Mouse (Mus musculus): ENCODE data around the gene Cmtm7.

Gene Cmtm7

GRCm38 (mm10) chr9:114781526-114782212 lies at the start of gene Cmtm7:
Gene Cmtm7 (minus strand): TSS chr9:114781856.
- DNase-seq = peak; percentile 79

- no peak for DNase-seq
Measured at GRCm38 (mm10) chr9:114830351-114830750, 48.7 kb upstream of the Cmtm7 start.

GRCm38 (mm10) chr9:114829669-114830068 lies 48.0 kb upstream of the Cmtm7 start:
- DNase-seq = no peak

- DNase-seq = no peak
Measured at GRCm38 (mm10) chr9:114828377-114828776, 46.7 kb upstream of the Cmtm7 start.

GRCm38 (mm10) chr9:114827242-114827852 lies 45.7 kb upstream of the Cmtm7 start:
- no peak for DNase-seq

GRCm38 (mm10) chr9:114824166-114824565 lies 42.5 kb upstream of the Cmtm7 start:
- DNase-seq = no peak

- DNase-seq = no peak
Measured at GRCm38 (mm10) chr9:114821548-114822289, 40.1 kb upstream of the Cmtm7 start.

GRCm38 (mm10) chr9:114818918-114819317 lies 37.3 kb upstream of the Cmtm7 start:
- no peak for DNase-seq

- DNase-seq = peak in 1 of 2 experiments; percentile 13
Measured at GRCm38 (mm10) chr9:114817012-114817411, 35.4 kb upstream of the Cmtm7 start.

GRCm38 (mm10) chr9:114816121-114816520 lies 34.5 kb upstream of the Cmtm7 start:
- DNase-seq = no peak

- DNase-seq = peak; percentile 70 to 75
Measured at GRCm38 (mm10) chr9:114815315-114815714, 33.7 kb upstream of the Cmtm7 start.

- peak; percentile 48 to 60 for DNase-seq
Measured at GRCm38 (mm10) chr9:114812001-114812400, 30.3 kb upstream of the Cmtm7 start.

- no peak for DNase-seq
Measured at GRCm38 (mm10) chr9:114810837-114811236, 29.2 kb upstream of the Cmtm7 start.

- DNase-seq = no peak
Measured at GRCm38 (mm10) chr9:114808671-114809070, 27.0 kb upstream of the Cmtm7 start.

- no peak for DNase-seq
Measured at GRCm38 (mm10) chr9:114807261-114807660, 25.6 kb upstream of the Cmtm7 start.

- DNase-seq = no peak
Measured at GRCm38 (mm10) chr9:114805151-114805671, 23.6 kb upstream of the Cmtm7 start.

- no peak for DNase-seq
Measured at GRCm38 (mm10) chr9:114802191-114802590, 20.5 kb upstream of the Cmtm7 start.

- DNase-seq = no peak
Measured at GRCm38 (mm10) chr9:114801301-114801700, 19.6 kb upstream of the Cmtm7 start.

GRCm38 (mm10) chr9:114799498-114800107 lies 17.9 kb upstream of the Cmtm7 start:
- DNase-seq = no peak

- DNase-seq = no peak
Measured at GRCm38 (mm10) chr9:114798845-114799244, 17.2 kb upstream of the Cmtm7 start.

- peak; percentile 89 to 91 for DNase-seq
Measured at GRCm38 (mm10) chr9:114797329-114798004, 15.8 kb upstream of the Cmtm7 start.

GRCm38 (mm10) chr9:114796473-114797050 lies 14.9 kb upstream of the Cmtm7 start:
- no peak for DNase-seq

Measured in B cell, adult 2 months (primary cell).